Mouse (Mus musculus) kidney, adult 2 months (tissue): ENCODE data around the gene Pecr. TPM values are rescaled to one million over a fixed set of nuclear protein-coding genes. Genes with fewer than 3 reads are reported as not detected.

Experiments used
- DNase-seq: peaks from one replicate; pipeline ENCODE4 v3.0.0; 2021
- H3K27ac ChIP-seq: fragments of 200-500 bp; 2 replicates; pipeline ENCODE4 v1.5.1; 2012; ENCODE audit warnings: low read depth, low read length, control low read depth, inconsistent platforms; ENCODE audit not compliant: insufficient read depth
- H3K27me3 ChIP-seq: fragments of 200-500 bp; replicated peaks from 2 replicates; pipeline ENCODE4 v1.6.1; 2012; ENCODE audit warnings: mild to moderate bottlenecking, moderate library complexity, low read length, inconsistent platforms; ENCODE audit not compliant: control insufficient read depth, insufficient read depth
- H3K36me3 ChIP-seq: fragments of 200-500 bp; 2 replicates; pipeline ENCODE4 v1.6.1; 2012; ENCODE audit warnings: mild to moderate bottlenecking, moderate library complexity, low read length, inconsistent platforms; ENCODE audit not compliant: control insufficient read depth, insufficient read depth
- H3K4me1 ChIP-seq: fragments of 200-500 bp; 2 replicates; pipeline ENCODE4 v1.6.1; 2011; ENCODE audit warnings: low read length; ENCODE audit not compliant: control insufficient read depth, insufficient read depth
- H3K4me3 ChIP-seq: fragments of 200-500 bp; 2 replicates; pipeline ENCODE4 v1.5.1; 2011; ENCODE audit warnings: mild to moderate bottlenecking, low read depth, low read length, control low read depth; ENCODE audit not compliant: insufficient read depth
- CTCF ChIP-seq: fragments of 200-500 bp; conservative IDR thresholded peaks from 2 replicates; pipeline ENCODE4 v1.5.1; 2011; ENCODE audit warnings: low read depth, mild to moderate bottlenecking, control low read depth, low read length, moderate library complexity, mixed read lengths; ENCODE audit not compliant: insufficient read depth, insufficient read length
- POLR2A ChIP-seq: fragments of 200-500 bp; IDR thresholded peaks from one replicate; pipeline ENCODE4 v1.6.1; 2011; ENCODE audit warnings: low read depth, low read length, control low read depth
- WGBS: fragments of 180-500 bp; shearing (Covaris S2); methylation state at CpG from one replicate; pipeline ENCODE4 v1.1.7; 2018; 5-methylcytosine and 5-hydroxymethylcytosine counted together
- polyA plus RNA-seq: library from polyadenylated mRNA; depleted of rRNA; stranded (reverse); fragments of >200 nt; gene quantifications from 2 replicates; pipeline ENCODE4 v1.2.3, GENCODE M21; 2012

Pecr gene
- polyA plus RNA-seq, 1 experiment, result 254 TPM

DNA sequence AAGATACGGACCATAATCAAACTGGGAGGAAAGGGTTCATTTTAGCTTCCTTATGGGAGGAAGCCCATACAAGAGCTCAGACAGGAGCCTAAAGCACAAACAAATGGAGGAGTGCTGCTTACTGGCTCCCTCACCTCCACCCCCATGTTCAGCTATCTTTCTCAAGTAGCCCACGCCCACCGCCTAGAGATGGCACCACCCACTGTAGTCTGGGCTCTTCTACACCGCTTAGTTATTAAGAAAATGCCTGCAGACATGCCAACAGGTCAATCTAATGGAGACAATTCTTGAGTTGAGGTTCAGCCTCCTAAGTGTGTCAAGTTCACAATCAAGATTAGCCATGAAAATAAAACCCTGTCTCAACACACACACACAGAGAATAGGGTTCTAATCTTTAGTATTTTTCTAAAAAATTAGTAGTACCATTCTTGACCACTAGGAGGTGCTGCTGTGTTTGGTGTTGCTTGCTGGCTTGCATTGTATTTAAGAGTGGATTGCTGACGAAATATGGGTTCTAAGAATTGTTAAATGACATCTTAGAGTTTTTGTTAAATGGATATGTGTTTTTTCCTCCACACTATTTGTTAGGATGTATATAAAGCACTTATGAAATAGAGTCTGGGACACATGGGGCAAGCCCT, 29.4 kb upstream of the Pecr start:
- Histone ChIP-seq H3K4me3 (no peak overlapping the region), H3K27ac (no peak overlapping the region), H3K4me1 (no peaks in the 10 kb centered on the region), H3K27me3 (no peaks in the 10 kb centered on the region), H3K36me3 (peaks cover 1% of the 10 kb centered on the region; the same call in 1 of the 2 replicates)
- WGBS, result 74% methylated on average over 5 of the region's 5 CpGs
- DNase-seq, result peak; percentile 32
- TF ChIP-seq POLR2A, result no peak
- TF ChIP-seq CTCF, result 0 out of 2 replicates have a peak, but pooled peaks have one; percentile 14

GRCm38 (mm10) chr1:72312701-72313398, 28.7 kb upstream of the Pecr start:
- no peak for TF ChIP-seq CTCF
- no peak for TF ChIP-seq POLR2A
- H3K36me3 ChIP-seq, result peaks cover 1% of the 10 kb centered on the region; the same call in 1 of the 2 replicates
- DNase-seq, result no peak
- H3K4me1 ChIP-seq, result no peaks in the 10 kb centered on the region; the same call in 1 of the 2 replicates
- no peak overlapping the region for H3K4me3 ChIP-seq
- no peaks in the 10 kb centered on the region for H3K27me3 ChIP-seq
- H3K27ac ChIP-seq, result no peak overlapping the region
- 84% methylated on average over 9 of the region's 9 CpGs for WGBS

DNA sequence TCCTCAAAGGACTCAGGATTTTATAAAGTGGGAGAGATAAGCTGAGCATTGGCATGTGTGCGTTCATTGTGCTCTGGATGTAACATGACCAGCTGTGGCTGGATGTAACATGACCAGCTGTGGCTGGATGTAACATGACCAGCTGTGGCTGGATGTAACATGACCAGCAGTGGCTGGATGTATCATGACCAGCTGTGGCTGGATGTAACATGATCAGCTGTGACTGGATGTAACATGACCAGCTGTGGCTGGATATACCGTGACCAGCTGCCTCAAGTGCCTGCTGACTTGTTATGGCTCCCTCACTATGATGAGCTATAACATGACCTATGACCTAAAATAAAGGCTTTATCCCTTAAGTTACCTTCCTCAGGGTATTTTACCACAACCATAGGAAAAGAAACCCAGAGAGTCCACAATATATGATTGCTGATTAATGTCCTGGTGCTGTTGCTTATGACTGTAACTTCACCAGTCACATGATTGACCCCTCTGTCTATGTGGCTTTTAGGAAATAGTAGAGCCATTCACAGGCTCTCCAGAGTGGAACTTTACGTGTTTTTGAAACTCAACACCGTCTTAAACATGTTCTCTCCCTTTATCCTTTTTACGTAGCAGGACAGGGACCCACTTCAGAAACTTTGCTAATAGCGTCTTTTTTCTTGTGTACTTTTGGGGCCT, 25.8 kb upstream of the Pecr start:
- Histone ChIP-seq H3K27ac (no peak overlapping the region), H3K4me1 (peaks cover 4% of the 10 kb centered on the region; the same call in 1 of the 2 replicates), H3K27me3 (no peaks in the 10 kb centered on the region), H3K36me3 (no peaks in the 10 kb centered on the region; the same call in 1 of the 2 replicates), H3K4me3 (no peak overlapping the region)
- TF ChIP-seq CTCF (no peak), POLR2A (no peak)
- 76% methylated on average over 6 of the region's 6 CpGs for WGBS
- no peak for DNase-seq

GRCm38 (mm10) chr1:72308919-72309318, 24.8 kb upstream of the Pecr start:
- no peak for DNase-seq
- no peak overlapping the region for H3K27ac ChIP-seq
- peaks cover 4% of the 10 kb centered on the region; the same call in 1 of the 2 replicates for H3K4me1 ChIP-seq
- WGBS, result 48% methylated on average over 4 of the region's 4 CpGs
- TF ChIP-seq CTCF, result no peak
- TF ChIP-seq POLR2A, result no peak
- H3K27me3 ChIP-seq, result no peaks in the 10 kb centered on the region
- no peaks in the 10 kb centered on the region; the same call in 1 of the 2 replicates for H3K36me3 ChIP-seq
- H3K4me3 ChIP-seq, result no peak overlapping the region

- H3K27ac ChIP-seq, result peak within 1 kb of the TSS; percentile 41; the same call in 1 of the 2 replicates
- peak within 1 kb of the TSS; percentile 86 for H3K4me3 ChIP-seq
- H3K4me1 ChIP-seq, result peaks cover 4% of the 10 kb centered on the region; the same call in 1 of the 2 replicates
- H3K27me3 ChIP-seq, result no peaks in the 10 kb centered on the region
- no peaks in the 10 kb centered on the region; the same call in 1 of the 2 replicates for H3K36me3 ChIP-seq
- under 1% methylated on average over 21 of the region's 21 CpGs for WGBS
- peak; percentile 96 for DNase-seq
- no peak for TF ChIP-seq CTCF
- TF ChIP-seq POLR2A, result peak; percentile 21
These were observed 23.2 kb upstream of the Pecr start, which contains the start of gene Xrcc5 for GRCm38 (mm10) chr1:72307317-72307798. Gene Xrcc5 (plus strand): TSS chr1:72307421.

GRCm38 (mm10) chr1:72306679-72307181, 22.6 kb upstream of the Pecr start:
- Histone ChIP-seq H3K4me3 (no peak overlapping the region; the same call in 1 of the 2 replicates), H3K27ac (peak overlapping the region; percentile 13; the same call in 1 of the 2 replicates), H3K4me1 (peaks cover 4% of the 10 kb centered on the region; the same call in 1 of the 2 replicates), H3K36me3 (no peaks in the 10 kb centered on the region), H3K27me3 (no peaks in the 10 kb centered on the region)
- TF ChIP-seq POLR2A (no peak), CTCF (peak; percentile 42)
- 3% methylated on average over 11 of the region's 11 CpGs for WGBS
- DNase-seq, result peak; percentile 59
